Mouse (Mus musculus): Measurements from ENCODE around the gene Rnf44. TPM values are rescaled to one million over a fixed set of nuclear protein-coding genes. Genes with fewer than 3 reads are reported as not detected.

Rnf44 gene
- polyA plus RNA-seq (2016; fragmentation: Nextera tagmentation; extraction: Ambion mirVana) = 70.0 and 71.8 TPM in 2 replicates

GRCm38 (mm10) chr13:54693558-54694347 lies at the start of gene Rnf44:
TSS of gene Rnf44 (minus strand) at chr13:54693907.
- WGBS = under 1% methylated on average over 87 of the region's 92 CpGs
- peak within 1 kb of the TSS; percentile 96 for H3K4me3 ChIP-seq (replicated peaks)
- peak within 1 kb of the TSS; percentile 95 for H3K4me2 ChIP-seq
- peaks cover 18% of the 10 kb centered on the region for H3K4me1 ChIP-seq (replicated peaks)
- H3K36me3 ChIP-seq = no peaks in the 10 kb centered on the region; the same call in 1 of the 2 replicates
- no peaks in the 10 kb centered on the region for H3K9me3 ChIP-seq
- 0 out of 2 replicates have a peak, but pooled peaks cover 6% of the 10 kb centered on the region for H3K27me3 ChIP-seq
- peak; percentile 99 for ATAC-seq (ENCODE audit: insufficient number of reproducible peaks, insufficient read depth, low FRiP score, low TSS enrichment, low read depth)
- peak within 1 kb of the TSS; percentile 88 for H3K27ac ChIP-seq
- peak within 1 kb of the TSS; percentile 90 for H3K9ac ChIP-seq (replicated peaks)

DNA sequence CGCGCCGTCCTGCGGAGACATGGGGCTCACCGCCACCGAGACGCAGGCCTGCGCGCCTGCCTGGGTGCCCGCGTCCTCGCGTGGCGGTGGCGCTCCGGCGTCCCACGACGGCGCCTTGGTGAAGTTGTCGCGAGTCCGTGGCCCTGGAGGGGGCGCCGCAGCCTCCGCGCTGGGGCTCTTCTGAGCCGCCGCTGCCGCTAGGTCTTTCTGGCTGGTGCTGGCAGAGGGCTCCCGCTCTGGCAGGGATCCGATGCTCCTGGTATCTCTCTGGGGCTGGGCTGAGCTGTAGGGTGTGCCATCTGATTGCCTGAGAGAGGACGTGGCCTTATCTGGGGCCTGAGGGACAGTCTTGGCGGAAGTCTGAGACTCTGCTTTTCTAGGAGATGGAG lies 44.5 kb upstream of the Rnf44 start:
- WGBS = 4% methylated on average over 33 of the region's 34 CpGs
- Histone ChIP-seq H3K4me2 (peak overlapping the region; percentile 74), H3K9ac (replicated peaks) (peak overlapping the region; percentile 44; the same call in 1 of the 2 replicates), H3K4me3 (replicated peaks) (peak overlapping the region; percentile 43), H3K27ac (no peak overlapping the region), H3K27me3 (peaks cover 79% of the 10 kb centered on the region), H3K36me3 (no peaks in the 10 kb centered on the region), H3K4me1 (replicated peaks) (peaks cover 13% of the 10 kb centered on the region), H3K9me3 (no peaks in the 10 kb centered on the region)
- no peak for ATAC-seq (ENCODE audit: insufficient number of reproducible peaks, insufficient read depth, low FRiP score, low TSS enrichment, low read depth)

DNA sequence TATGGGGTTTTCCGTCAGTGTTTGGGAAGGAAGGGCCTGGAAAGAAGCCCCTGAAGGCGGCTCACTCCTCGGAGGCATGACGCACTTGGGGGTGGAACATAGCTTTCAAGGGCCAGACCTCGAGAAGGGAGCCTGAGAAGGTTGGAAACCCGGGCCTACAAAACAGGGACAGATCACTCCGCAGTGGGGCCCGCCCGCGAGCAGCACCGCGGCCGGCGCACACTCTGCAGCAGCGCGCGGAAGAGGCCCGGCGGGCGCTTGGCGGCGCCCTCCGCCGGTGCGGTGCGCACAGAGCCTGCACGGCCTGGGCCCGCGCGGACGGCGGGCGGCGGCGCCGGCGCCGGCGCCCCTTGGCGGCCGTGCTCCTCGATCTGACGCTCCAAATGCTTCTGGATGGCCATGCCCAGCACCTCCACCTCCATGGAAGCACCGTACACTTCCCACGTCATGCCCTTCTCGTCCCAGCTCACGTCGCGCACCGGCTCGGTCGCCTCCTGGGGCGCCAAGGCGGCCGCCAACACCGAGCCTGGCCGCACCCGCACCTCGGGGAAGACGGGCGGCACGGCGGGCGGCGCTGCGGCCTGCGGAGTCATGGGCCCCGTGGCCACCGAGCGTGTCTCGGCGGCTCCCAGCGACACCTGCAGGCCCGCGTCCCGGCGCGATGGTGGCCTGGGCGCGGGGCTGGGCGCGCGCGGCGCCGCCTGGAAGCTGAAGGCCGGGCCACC lies 43.9 kb upstream of the Rnf44 start:
- Histone ChIP-seq H3K4me1 (replicated peaks) (peaks cover 13% of the 10 kb centered on the region), H3K4me2 (peak overlapping the region; percentile 74), H3K36me3 (no peaks in the 10 kb centered on the region), H3K4me3 (replicated peaks) (peak overlapping the region; percentile 43), H3K27ac (no peak overlapping the region), H3K27me3 (peaks cover 81% of the 10 kb centered on the region), H3K9me3 (no peaks in the 10 kb centered on the region), H3K9ac (replicated peaks) (peak overlapping the region; percentile 44)
- WGBS = 1% methylated on average over 86 of the region's 87 CpGs
- ATAC-seq (ENCODE audit: insufficient number of reproducible peaks, insufficient read depth, low FRiP score, low TSS enrichment, low read depth) = peak; percentile 48; the same call in 1 of the 2 replicates

DNA sequence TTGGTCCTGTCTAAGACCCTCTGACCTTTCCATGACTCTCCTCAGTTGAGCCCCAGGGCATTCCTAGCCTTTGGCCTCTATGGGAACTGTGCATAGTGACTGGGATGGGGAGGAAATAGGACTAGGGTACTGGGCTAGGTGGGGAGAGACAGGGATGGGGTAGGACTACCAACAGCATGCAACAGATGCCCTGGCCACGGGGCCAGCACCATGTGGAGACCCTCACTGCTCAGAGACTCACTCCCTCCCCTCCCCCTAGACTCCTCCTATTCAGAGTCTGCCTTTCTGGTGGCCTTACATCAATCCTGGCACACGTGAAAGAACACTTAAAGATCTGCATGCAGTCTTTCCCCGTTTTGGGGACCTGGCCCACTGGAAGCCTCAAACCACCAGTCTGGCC lies 43.2 kb upstream of the Rnf44 start:
- no peak overlapping the region for H3K27ac ChIP-seq
- no peaks in the 10 kb centered on the region for H3K9me3 ChIP-seq
- H3K27me3 ChIP-seq = peaks cover 81% of the 10 kb centered on the region
- H3K9ac ChIP-seq (replicated peaks) = 0 out of 2 replicates have a peak overlapping the region, but pooled peaks have one; percentile 44
- peak overlapping the region; percentile 43 for H3K4me3 ChIP-seq (replicated peaks)
- no peak for ATAC-seq (ENCODE audit: insufficient number of reproducible peaks, insufficient read depth, low FRiP score, low TSS enrichment, low read depth)
- H3K36me3 ChIP-seq = no peaks in the 10 kb centered on the region
- H3K4me2 ChIP-seq = peak overlapping the region; percentile 74
- H3K4me1 ChIP-seq (replicated peaks) = peaks cover 13% of the 10 kb centered on the region
- 21% methylated on average over 3 of the region's 3 CpGs for WGBS

DNA sequence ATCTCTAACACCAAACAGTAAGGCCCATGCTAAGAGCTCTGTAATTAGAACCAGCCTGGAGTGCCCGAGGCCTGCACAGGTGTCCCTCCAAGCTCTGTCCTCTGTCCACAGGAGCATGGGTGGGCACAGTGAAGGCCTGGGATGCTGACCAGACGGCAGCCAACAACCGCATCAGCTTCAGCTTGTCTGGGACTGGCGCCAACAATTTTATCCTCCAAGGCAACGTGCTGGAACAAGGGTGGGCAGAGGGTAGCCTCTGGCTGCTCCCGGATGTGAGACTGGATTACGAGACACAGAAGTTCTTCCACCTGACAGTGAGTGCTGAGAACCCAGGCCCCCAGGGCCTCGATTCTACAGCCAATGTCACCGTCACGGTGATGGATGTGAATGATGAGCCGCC lies 32.4 kb upstream of the Rnf44 start:
- no peak for ATAC-seq (ENCODE audit: insufficient number of reproducible peaks, insufficient read depth, low FRiP score, low TSS enrichment, low read depth)

DNA sequence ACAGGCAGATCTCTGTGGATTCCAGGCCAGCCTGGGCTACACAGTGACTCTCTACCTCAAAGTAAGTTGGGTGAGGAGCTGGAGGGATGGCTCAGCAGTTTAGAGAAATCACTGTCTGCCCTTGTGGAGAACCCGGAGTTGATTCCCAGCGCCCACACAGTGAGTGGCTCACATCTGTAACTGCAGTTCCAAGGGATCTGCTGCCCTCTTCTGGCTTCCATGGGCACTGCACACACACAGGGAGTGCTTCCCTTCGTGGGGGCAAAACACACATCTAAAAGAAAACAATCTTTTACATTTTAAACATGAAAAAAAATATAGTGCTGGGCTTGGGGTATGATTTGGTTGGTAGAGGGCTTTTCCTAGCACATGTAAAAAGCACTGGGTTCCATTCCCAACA lies 29.4 kb upstream of the Rnf44 start:
- no peak overlapping the region for H3K4me3 ChIP-seq (replicated peaks)
- 90% methylated on average over 3 of the region's 3 CpGs for WGBS
- no peaks in the 10 kb centered on the region for H3K36me3 ChIP-seq
- ATAC-seq (ENCODE audit: insufficient number of reproducible peaks, insufficient read depth, low FRiP score, low TSS enrichment, low read depth) = no peak
- H3K4me1 ChIP-seq (replicated peaks) = no peaks in the 10 kb centered on the region
- H3K9me3 ChIP-seq = 0 out of 2 replicates have a peak, but pooled peaks cover 4% of the 10 kb centered on the region
- H3K9ac ChIP-seq (replicated peaks) = no peak overlapping the region
- H3K27ac ChIP-seq = no peak overlapping the region
- no peak overlapping the region for H3K4me2 ChIP-seq
- H3K27me3 ChIP-seq = peaks cover 19% of the 10 kb centered on the region

More for the DNA sequence above, 32.4 kb upstream of the Rnf44 start:
- H3K36me3 ChIP-seq = no peaks in the 10 kb centered on the region
- H3K4me1 ChIP-seq (replicated peaks) = no peaks in the 10 kb centered on the region
- 67% methylated on average over 11 of the region's 11 CpGs for WGBS
- no peak overlapping the region for H3K9ac ChIP-seq (replicated peaks)
- H3K4me3 ChIP-seq (replicated peaks) = no peak overlapping the region
- no peak overlapping the region for H3K4me2 ChIP-seq
- peaks cover 10% of the 10 kb centered on the region; the same call in 1 of the 2 replicates for H3K27me3 ChIP-seq
- 0 out of 2 replicates have a peak, but pooled peaks cover 4% of the 10 kb centered on the region for H3K9me3 ChIP-seq
- no peak overlapping the region for H3K27ac ChIP-seq

DNA sequence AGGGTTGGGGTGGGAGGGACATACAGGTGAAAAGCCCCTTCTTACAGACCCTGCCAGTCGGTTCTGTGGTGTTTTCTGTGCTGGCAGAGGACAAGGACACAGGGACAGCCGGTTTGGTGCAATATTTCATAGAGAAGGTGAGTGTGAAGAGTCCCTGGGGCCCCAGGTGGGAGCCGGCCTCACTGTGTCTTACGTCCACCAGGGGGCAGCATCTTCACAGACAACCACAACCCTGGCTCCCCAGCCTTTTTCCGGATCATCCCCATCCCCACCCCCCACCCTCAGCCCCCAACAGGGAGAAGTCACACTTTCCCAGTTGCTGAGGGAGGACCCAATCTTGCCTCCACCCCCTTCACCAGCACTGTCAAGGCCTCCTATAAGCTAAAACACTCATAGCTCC lies 23.2 kb upstream of the Rnf44 start:
- Histone ChIP-seq H3K27me3 (peaks cover 23% of the 10 kb centered on the region), H3K4me3 (replicated peaks) (no peak overlapping the region), H3K27ac (no peak overlapping the region), H3K9me3 (no peaks in the 10 kb centered on the region), H3K4me2 (no peak overlapping the region), H3K9ac (replicated peaks) (0 out of 2 replicates have a peak overlapping the region, but pooled peaks have one; percentile 18), H3K4me1 (replicated peaks) (no peaks in the 10 kb centered on the region), H3K36me3 (no peaks in the 10 kb centered on the region)
- ATAC-seq (ENCODE audit: insufficient number of reproducible peaks, insufficient read depth, low FRiP score, low TSS enrichment, low read depth) = no peak
- WGBS = 1% methylated on average over 5 of the region's 5 CpGs

DNA sequence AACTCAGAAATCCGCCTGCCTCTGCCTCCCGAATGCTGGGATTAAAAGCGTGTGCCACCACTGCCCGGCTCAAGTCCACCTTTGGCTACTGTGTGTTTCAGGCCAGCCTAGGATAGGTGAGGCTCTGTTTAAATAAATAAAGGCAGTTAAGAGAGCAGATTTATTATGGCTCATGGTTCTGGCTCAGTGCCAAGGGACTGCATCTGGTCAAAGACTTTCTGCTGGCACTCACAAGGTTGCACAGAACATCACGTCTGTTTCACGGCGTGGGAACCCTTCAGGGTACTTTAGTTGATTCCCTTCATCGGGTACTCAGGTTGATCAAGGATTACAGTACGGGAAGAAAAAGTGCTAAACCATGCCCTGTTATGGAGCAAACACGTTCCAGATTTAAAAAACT lies 21.3 kb upstream of the Rnf44 start:
- no peak for ATAC-seq (ENCODE audit: insufficient number of reproducible peaks, insufficient read depth, low FRiP score, low TSS enrichment, low read depth)
- Histone ChIP-seq H3K27ac (no peak overlapping the region), H3K27me3 (peaks cover 23% of the 10 kb centered on the region), H3K36me3 (no peaks in the 10 kb centered on the region), H3K9me3 (peaks cover 6% of the 10 kb centered on the region), H3K4me1 (replicated peaks) (no peaks in the 10 kb centered on the region), H3K4me2 (no peak overlapping the region), H3K9ac (replicated peaks) (no peak overlapping the region), H3K4me3 (replicated peaks) (no peak overlapping the region)
- whole genome bisulfite sequencing = 62% methylated on average over 10 of the region's 10 CpGs

DNA sequence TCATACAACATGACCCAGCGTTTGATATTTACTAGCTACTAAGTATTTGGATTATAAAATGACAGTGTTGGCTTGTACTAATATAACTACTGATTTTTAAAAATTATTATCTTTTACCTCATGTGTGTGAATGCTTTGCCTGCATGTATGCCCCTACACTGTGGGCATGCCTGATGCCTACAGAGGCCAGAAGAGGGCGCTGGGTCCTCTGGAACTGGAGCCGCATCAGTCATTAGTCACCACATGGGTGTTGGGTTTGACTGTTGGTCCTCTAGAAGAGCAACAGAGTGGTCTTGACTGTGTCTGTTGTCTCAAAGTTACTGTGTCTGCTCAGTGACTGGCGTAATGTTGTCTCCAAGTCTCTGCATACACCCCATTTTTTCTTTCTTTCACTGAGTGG lies 20.7 kb upstream of the Rnf44 start:
- Histone ChIP-seq H3K9ac (replicated peaks) (no peak overlapping the region), H3K27ac (no peak overlapping the region), H3K4me2 (no peak overlapping the region), H3K9me3 (peaks cover 6% of the 10 kb centered on the region), H3K4me3 (replicated peaks) (no peak overlapping the region), H3K4me1 (replicated peaks) (no peaks in the 10 kb centered on the region), H3K36me3 (no peaks in the 10 kb centered on the region), H3K27me3 (peaks cover 23% of the 10 kb centered on the region)
- no peak for ATAC-seq (ENCODE audit: insufficient number of reproducible peaks, insufficient read depth, low FRiP score, low TSS enrichment, low read depth)
- 42% methylated on average over 4 of the region's 4 CpGs for WGBS

DNA sequence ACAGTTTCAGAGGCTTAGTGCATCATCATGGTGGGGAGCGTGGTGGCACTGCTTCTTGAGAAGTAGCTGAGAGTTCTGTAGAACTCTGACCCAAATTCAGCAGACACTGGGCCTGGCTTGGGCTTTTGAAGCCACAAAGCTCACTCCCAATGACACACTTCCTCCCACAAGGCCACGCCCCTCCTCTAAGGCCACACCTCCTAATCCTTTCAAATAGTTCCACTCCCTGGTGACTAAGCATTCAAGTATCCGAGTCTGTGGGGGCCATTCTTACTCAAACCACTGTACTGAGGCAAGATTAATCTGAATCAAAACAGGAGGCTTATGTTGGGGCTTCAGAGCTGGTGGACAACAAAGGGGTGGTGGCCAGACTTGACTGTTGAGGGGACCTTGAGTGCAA lies 17.2 kb upstream of the Rnf44 start:
- H3K9ac ChIP-seq (replicated peaks) = no peak overlapping the region
- H3K36me3 ChIP-seq = no peaks in the 10 kb centered on the region
- ATAC-seq (ENCODE audit: insufficient number of reproducible peaks, insufficient read depth, low FRiP score, low TSS enrichment, low read depth) = no peak
- H3K4me3 ChIP-seq (replicated peaks) = no peak overlapping the region
- WGBS = 81% methylated on average over 3 of the region's 3 CpGs
- no peak overlapping the region for H3K27ac ChIP-seq
- H3K9me3 ChIP-seq = peaks cover 6% of the 10 kb centered on the region
- H3K4me1 ChIP-seq (replicated peaks) = no peaks in the 10 kb centered on the region
- H3K27me3 ChIP-seq = peaks cover 10% of the 10 kb centered on the region; the same call in 1 of the 2 replicates
- no peak overlapping the region for H3K4me2 ChIP-seq

DNA sequence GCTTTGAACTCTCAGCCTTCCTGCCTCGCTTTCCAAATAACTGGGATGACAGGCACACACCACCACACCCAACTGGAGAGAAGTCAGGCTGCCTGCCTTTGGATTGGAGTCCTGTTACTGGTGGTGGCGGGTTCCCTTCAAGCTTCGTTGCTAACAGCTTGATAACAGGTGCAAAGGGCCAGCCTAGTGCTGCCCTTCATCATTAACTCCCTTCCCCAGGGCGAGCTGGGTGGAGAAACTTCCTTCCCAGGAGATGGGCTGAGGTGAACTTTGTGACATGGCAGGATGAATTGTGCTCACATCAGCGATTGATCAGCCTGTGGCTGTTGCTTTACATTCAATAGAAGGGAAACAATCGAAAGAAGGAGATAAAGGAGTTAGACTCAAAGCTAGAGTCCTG lies 11.2 kb upstream of the Rnf44 start:
- no peak for ATAC-seq (ENCODE audit: insufficient number of reproducible peaks, insufficient read depth, low FRiP score, low TSS enrichment, low read depth)
- Histone ChIP-seq H3K4me3 (replicated peaks) (no peak overlapping the region), H3K27me3 (peaks cover 16% of the 10 kb centered on the region), H3K36me3 (no peaks in the 10 kb centered on the region), H3K4me2 (no peak overlapping the region), H3K9me3 (no peaks in the 10 kb centered on the region), H3K27ac (no peak overlapping the region), H3K9ac (replicated peaks) (no peak overlapping the region), H3K4me1 (replicated peaks) (no peaks in the 10 kb centered on the region)
- WGBS = 51% methylated on average over 6 of the region's 6 CpGs
